Mouse (Mus musculus) cerebellum, adult 2 months (tissue): ENCODE results near the gene Zfp655. TPM values are rescaled to one million over a fixed set of nuclear protein-coding genes. Genes with fewer than 3 reads are reported as not detected.
A peak's percentile ranks its signal among the peaks of the same experiment; 100 is the strongest.

ENCODE experiments used
- DNase-seq, 2 experiments: peaks; one replicate each; pipeline ENCODE4 v3.0.0; 2021
- H3K27ac ChIP-seq: fragments of 200-500 bp; 2 replicates; pipeline ENCODE4 v1.5.1; 2012; ENCODE audit warnings: low read length, control low read depth, inconsistent platforms; ENCODE audit not compliant: insufficient read depth
- H3K27me3 ChIP-seq: fragments of 200-500 bp; 2 replicates; pipeline ENCODE4 v1.6.1; 2012; ENCODE audit warnings: inconsistent platforms, mild to moderate bottlenecking, low read length, moderate library complexity; ENCODE audit not compliant: control insufficient read depth, insufficient read depth
- H3K4me1 ChIP-seq: fragments of 200-500 bp; 2 replicates; pipeline ENCODE4 v1.6.1; 2011; ENCODE audit warnings: low read length; ENCODE audit not compliant: control insufficient read depth, insufficient read depth
- H3K4me3 ChIP-seq: fragments of 200-500 bp; replicated peaks from 2 replicates; pipeline ENCODE3; 2011; ENCODE audit warnings: mild to moderate bottlenecking, low read depth, low read length, control low read depth; ENCODE audit not compliant: insufficient read depth
- CTCF ChIP-seq: fragments of 200-500 bp; IDR thresholded peaks from 2 replicates; pipeline ENCODE4 v1.5.1; 2011; ENCODE audit warnings: low read depth, mild to moderate bottlenecking, control low read depth, low read length, moderate library complexity, borderline replicate concordance; ENCODE audit not compliant: insufficient read depth
- POLR2A ChIP-seq: fragments of 200-500 bp; IDR thresholded peaks from 2 replicates; pipeline ENCODE4 v1.6.1; 2011; ENCODE audit warnings: low read length, control low read depth, borderline replicate concordance; ENCODE audit not compliant: insufficient read depth
- WGBS: fragments of 180-500 bp; shearing (Covaris S2); methylation state at CpG from one replicate; pipeline ENCODE4 v1.1.7; 2018; 5-methylcytosine and 5-hydroxymethylcytosine counted together
- polyA plus RNA-seq: library from polyadenylated mRNA; depleted of rRNA; stranded (reverse); fragments of >200 nt; gene quantifications from 2 replicates; pipeline ENCODE4 v1.2.3, GENCODE M21; 2012; rRNA removed

Gene Zfp655
- polyA plus RNA-seq = 26.5 and 26.9 TPM in 2 replicates

DNA sequence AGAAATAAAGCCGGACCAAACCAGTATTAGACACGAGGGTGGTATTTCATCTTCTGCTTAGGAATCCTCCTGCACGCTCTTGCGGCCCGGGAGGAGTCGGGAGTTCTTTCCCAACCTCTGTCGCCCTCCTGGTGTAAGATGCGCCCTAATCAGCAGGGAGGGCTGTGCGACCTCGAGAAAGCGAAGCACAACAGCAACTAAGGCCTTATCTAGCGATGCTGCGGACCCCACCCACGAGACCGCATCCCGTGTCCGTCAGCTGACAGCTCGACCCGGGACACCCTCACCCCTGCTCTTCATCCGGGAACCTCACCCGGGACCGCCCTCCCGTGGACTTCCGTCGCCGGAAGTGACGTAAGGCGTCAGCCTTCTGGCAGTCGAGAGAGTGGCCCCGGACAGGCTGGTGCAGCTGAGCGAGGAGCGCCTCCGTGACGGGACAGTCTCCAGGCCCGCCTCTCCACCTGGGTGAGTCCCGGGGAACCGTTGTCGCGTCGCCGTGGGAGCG lies at the start of gene Zfp655:
TSS of gene Zfp655 (plus strand) at position 349 of the 505 bp plus-strand sequence.
- under 1% methylated on average over 42 of the region's 42 CpGs for WGBS
- H3K4me3 ChIP-seq = peak within 1 kb of the TSS; percentile 87
- DNase-seq = peak; percentile 98 to 99
- no peaks in the 10 kb centered on the region; the same call in 1 of the 2 replicates for H3K4me1 ChIP-seq
- peak within 1 kb of the TSS; percentile 88 for H3K27ac ChIP-seq
- H3K27me3 ChIP-seq = no peaks in the 10 kb centered on the region
- TF ChIP-seq CTCF = no peak
- TF ChIP-seq POLR2A = peak; percentile 98

GRCm38 (mm10) chr5:145185244-145185643 lies 46.3 kb upstream of the Zfp655 start:
- Histone ChIP-seq H3K4me1 (peaks cover 5% of the 10 kb centered on the region; the same call in 1 of the 2 replicates), H3K27me3 (no peaks in the 10 kb centered on the region), H3K27ac (no peak overlapping the region), H3K4me3 (no peak overlapping the region)
- WGBS = 74% methylated on average over 2 of the region's 2 CpGs
- TF ChIP-seq POLR2A = no peak
- no peak for TF ChIP-seq CTCF
- no peak for DNase-seq

DNA sequence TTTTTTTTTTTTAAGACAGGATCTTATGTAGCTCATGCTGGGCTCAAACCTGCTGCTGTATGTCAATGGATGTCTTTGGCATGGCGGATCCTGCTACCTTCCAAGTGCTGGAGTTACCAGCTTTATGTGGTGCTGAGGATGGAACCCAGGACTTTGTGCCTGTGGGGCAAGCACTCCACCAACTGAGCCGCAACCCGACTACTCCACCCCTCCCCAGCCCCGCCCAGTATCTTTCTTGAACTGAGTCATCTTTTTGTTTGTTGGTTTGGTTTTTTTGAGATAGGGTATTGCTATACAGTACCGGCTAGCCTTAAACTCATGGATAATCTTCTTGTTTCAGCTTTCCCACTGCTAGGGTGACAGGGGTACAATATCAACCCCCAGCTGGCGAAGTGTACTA lies 42.1 kb upstream of the Zfp655 start:
- TF ChIP-seq CTCF = no peak
- TF ChIP-seq POLR2A = no peak
- WGBS = 94% methylated on average over 6 of the region's 6 CpGs
- Histone ChIP-seq H3K4me3 (no peak overlapping the region), H3K4me1 (peaks cover 5% of the 10 kb centered on the region; the same call in 1 of the 2 replicates), H3K27ac (no peak overlapping the region), H3K27me3 (no peaks in the 10 kb centered on the region)
- no peak for DNase-seq

DNA sequence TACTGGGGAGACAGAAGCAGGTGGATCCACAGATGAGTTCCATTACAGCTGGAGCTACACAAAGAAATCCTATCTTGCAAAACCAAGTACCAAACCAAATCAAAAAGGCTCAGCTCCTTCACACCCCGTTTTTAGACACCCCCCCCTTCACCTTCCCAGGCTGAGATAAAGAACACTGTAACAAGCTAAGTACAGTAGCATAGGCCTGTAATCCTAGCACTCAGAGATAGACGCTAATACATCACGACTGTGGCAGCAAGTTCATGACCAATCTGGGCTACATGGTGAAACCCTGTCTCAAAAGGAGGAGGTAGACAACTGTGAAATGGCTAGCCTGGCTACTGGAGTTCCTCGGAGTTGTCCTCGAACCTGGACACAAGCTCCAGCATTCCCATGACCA lies 41.1 kb upstream of the Zfp655 start:
- Histone ChIP-seq H3K27me3 (no peaks in the 10 kb centered on the region), H3K4me3 (peak overlapping the region; percentile 88), H3K4me1 (peaks cover 5% of the 10 kb centered on the region; the same call in 1 of the 2 replicates), H3K27ac (no peak overlapping the region)
- whole genome bisulfite sequencing = 30% methylated on average over 5 of the region's 5 CpGs
- TF ChIP-seq CTCF (no peak), POLR2A (no peak)
- no peak for DNase-seq

DNA sequence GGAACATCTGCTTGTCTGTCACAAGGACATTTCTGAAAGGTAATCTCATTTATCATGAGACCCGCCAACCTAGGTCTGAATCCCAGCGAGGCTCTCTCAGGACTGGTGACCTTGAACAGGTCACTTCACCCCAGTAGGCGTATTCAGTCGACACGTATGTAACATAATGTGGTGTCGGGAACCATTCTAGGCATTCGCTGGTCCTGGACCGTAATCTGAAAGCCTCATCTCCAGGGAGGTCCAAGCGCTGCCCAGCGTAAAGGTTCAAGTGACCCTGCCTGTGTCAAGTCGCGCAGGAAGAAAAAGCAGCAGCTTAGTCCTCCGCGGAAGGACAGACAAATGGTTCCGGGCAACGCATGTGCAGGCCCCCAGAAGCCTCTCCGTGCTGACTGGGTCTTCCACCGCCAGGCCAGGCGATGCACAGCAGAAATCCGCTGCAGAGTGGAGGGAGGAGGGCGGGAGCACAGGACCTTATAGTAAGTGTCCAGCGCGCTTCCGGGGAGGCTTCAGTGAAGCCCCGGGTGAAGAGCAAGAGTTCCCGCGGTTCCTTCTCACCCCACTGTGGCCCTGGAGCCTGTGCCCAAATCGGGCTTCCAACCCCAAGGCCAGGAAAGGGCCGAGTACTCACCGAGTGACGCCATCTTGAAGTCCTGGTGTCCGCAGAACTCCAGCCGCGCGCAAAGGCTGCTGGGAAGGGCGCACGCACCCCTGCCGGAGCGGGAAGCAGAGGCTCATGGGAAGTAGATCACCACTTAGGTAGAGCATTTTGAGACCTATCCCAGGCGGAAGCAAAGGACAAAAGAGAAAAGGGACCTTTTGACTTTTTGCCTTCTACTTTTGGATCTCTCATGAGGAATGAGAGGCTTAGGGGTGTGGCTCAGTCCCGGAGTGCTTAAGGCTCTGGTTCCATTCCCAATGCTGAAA lies 40.4 kb upstream of the Zfp655 start:
- under 1% methylated on average over 41 of the region's 41 CpGs for WGBS
- Histone ChIP-seq H3K4me3 (peak overlapping the region; percentile 88), H3K4me1 (peaks cover 5% of the 10 kb centered on the region; the same call in 1 of the 2 replicates), H3K27ac (peak overlapping the region; percentile 78), H3K27me3 (no peaks in the 10 kb centered on the region)
- DNase-seq = peak; percentile 93
- TF ChIP-seq POLR2A = peak; percentile 63; the same call in 1 of the 2 replicates
- TF ChIP-seq CTCF = no peak

DNA sequence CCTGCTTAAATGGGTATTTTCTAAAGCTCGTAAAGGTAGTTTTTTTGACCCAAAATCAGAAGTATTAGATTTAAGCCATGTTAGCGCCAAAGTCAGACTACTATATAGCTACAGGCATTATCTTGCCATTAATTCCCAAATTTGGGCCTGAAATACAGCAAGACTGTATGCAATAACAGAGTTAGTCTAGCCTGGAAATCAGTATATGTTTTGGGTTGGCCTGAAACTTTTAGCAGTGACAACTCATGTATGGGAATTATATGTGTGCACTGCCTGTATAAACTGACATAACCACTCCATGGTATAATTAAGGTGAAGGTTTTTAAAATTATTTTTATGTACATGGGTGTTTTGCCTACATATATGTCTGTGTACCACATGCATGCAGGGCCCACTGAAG lies 39.6 kb upstream of the Zfp655 start, which contains the start of gene Atp5j2:
TSS of gene Atp5j2 (minus strand) at position 101 of the 400 bp plus-strand sequence.
- Histone ChIP-seq H3K4me1 (peaks cover 5% of the 10 kb centered on the region; the same call in 1 of the 2 replicates), H3K4me3 (peak within 1 kb of the TSS; percentile 88), H3K27me3 (no peaks in the 10 kb centered on the region), H3K27ac (peak within 1 kb of the TSS; percentile 78)
- WGBS = 89% methylated on average over 2 of the region's 2 CpGs
- DNase-seq = no peak
- TF ChIP-seq POLR2A (no peak), CTCF (no peak)

DNA sequence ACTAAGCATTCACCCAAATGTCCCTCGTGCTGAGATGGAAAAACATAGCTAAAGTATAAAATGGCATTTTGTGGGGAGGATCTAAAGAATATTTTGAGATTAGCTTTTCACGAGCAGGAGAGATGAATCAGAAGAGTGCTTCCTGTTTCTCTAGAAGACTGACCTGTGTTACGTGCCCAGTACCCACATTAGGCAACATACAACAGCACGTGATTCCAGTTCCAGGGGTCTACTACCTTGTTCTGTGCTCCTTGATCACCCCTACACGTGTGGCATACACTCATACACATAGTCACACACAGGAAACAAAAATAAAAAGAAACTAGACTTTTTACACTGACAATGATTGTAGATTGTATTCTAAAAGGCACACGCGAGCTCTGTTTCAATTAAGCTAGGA lies 31.1 kb upstream of the Zfp655 start:
- Histone ChIP-seq H3K4me1 (peaks cover 6% of the 10 kb centered on the region; the same call in 1 of the 2 replicates), H3K4me3 (peak overlapping the region; percentile 89), H3K27ac (no peak overlapping the region), H3K27me3 (no peaks in the 10 kb centered on the region)
- 77% methylated on average over 7 of the region's 7 CpGs for WGBS
- TF ChIP-seq CTCF = no peak
- no peak for TF ChIP-seq POLR2A
- no peak for DNase-seq
